Mouse (Mus musculus) thymus, postnatal 10 days (tissue): ENCODE data around the gene Bbx.

Experiments
- DNase-seq, 2 experiments: peaks; one replicate each; pipeline ENCODE4 v3.0.0; 2021; ENCODE audit warnings: low spot score in 2 of 2

Bbx gene

DNA sequence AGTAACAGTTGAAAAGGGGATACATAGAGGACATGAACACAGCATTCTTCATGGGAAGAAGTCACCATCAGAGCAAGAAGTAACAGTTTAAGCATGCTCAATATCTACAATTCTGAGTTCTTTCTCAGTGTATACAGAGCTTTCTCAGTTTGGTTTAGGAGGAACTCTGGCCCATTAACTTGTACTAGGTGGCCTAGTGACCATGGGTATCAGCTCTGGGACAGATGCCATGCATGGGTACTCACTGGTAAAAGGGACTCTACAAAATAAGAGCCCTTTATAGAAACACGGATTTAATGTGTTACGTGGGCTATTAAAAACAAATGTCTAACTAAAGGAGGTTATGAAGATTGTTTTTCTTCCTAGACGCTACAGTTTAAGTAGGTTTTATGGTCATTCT is 190.6 kb downstream of the Bbx start:
- DNase-seq = no peak

GRCm38 (mm10) chr16:50235231-50235630 is 197.0 kb downstream of the Bbx start:
- DNase-seq = no peak

GRCm38 (mm10) chr16:50230624-50231023 is 201.6 kb downstream of the Bbx start:
- no peak for DNase-seq

DNA sequence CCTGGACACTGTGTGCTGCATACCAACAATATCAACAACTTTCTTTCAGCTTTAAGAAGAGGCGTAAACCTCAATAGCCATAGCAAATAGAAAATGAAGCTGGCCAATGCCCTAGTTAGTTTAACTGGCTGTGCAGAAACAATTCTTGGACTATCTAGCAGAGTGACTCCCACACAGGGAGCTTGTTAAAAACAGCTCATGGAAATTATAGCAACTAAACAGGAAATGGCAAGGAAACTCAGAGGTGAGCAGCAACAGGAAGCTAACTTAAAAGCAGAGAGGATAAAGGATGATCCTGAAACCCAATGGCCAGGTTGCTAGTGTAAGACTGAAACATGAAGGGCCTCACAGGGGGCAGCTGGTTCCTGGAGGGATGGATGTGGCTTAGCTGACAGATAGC is 203.4 kb downstream of the Bbx start:
- DNase-seq = no peak

- DNase-seq = no peak
Measured at GRCm38 (mm10) chr16:50226274-50226673, 205.9 kb downstream of the Bbx start.

- DNase-seq = no peak
Measured at GRCm38 (mm10) chr16:50224946-50225345, 207.2 kb downstream of the Bbx start.

- no peak for DNase-seq
Measured at GRCm38 (mm10) chr16:50220734-50221501, 211.3 kb downstream of the Bbx start.

GRCm38 (mm10) chr16:50217084-50217483 is 215.1 kb downstream of the Bbx start:
- DNase-seq = no peak

GRCm38 (mm10) chr16:50211727-50212126 is 220.5 kb downstream of the Bbx start:
- no peak for DNase-seq

GRCm38 (mm10) chr16:50211231-50211630 is 221.0 kb downstream of the Bbx start:
- no peak for DNase-seq

GRCm38 (mm10) chr16:50210742-50211141 is 221.4 kb downstream of the Bbx start:
- DNase-seq = no peak

GRCm38 (mm10) chr16:50204944-50205343 is 227.2 kb downstream of the Bbx start:
- no peak for DNase-seq

- DNase-seq = peak; percentile 18 to 69
Measured at GRCm38 (mm10) chr16:50201546-50202151, 230.5 kb downstream of the Bbx start.

- no peak for DNase-seq
Measured at GRCm38 (mm10) chr16:50200214-50200613, 232.0 kb downstream of the Bbx start.

GRCm38 (mm10) chr16:50196118-50196517 is 236.1 kb downstream of the Bbx start:
- DNase-seq = no peak

GRCm38 (mm10) chr16:50192626-50193025 is 239.6 kb downstream of the Bbx start:
- no peak for DNase-seq

- DNase-seq = no peak
Measured at GRCm38 (mm10) chr16:50189108-50189507, 243.1 kb downstream of the Bbx start.

DNA sequence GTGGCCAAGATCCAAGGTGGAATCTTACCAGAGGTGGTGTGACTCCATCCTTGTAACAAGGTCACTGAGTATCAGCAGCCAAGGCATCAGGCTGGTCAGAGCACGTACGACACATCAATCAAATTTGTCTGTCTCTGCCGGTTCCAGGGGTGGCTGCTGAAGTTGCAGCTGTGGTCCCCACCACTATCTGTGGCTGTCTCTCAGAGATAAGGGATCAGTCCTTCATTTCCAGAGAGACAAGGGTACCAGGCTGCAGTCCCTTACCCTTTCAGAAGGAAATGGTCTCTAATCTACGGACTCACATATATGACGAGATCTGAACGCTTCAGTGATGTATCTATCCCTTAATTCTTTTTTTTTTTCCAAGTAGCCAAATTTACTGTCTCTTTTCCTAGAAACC is 245.6 kb downstream of the Bbx start:
- DNase-seq = no peak

- DNase-seq = no peak
Measured at GRCm38 (mm10) chr16:50185041-50185440, 247.1 kb downstream of the Bbx start.

DNA sequence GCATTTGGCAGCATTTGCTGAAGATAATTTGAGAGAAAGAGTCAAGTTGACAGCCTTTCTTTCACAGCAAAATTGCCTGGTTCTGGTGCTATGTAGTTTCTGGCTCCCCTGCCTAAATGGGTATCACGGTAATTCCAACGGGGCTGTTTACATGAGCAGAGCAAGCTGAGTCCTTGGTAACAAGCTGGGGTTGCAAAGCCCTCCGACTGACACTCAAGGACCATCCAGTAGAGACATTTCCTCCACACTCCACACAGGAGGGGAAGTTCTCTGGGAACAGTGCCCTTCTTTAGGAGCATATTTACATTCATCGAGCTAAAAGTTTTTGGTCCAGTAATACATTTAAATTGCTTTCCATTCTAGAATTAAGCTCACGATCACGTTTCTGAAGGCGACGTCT is 249.2 kb downstream of the Bbx start:
- no peak for DNase-seq

- no peak for DNase-seq
Measured at GRCm38 (mm10) chr16:50182561-50182960, 249.6 kb downstream of the Bbx start.

- DNase-seq = no peak
Measured at GRCm38 (mm10) chr16:50172760-50173159, 259.4 kb downstream of the Bbx start.

GRCm38 (mm10) chr16:50170812-50171211 is 261.4 kb downstream of the Bbx start:
- DNase-seq = no peak

- no peak for DNase-seq
Measured at GRCm38 (mm10) chr16:50167983-50168299, 264.2 kb downstream of the Bbx start.
